Mouse (Mus musculus) urinary bladder, adult 2 months (tissue): Measurements from ENCODE around the gene Fbxw28. TPM values are rescaled to one million over a fixed set of nuclear protein-coding genes. Genes with fewer than 3 reads are reported as not detected.
"Not testable (repeated sequence)": the region's sequence is repeated elsewhere in the genome, so short reads cannot be mapped to it uniquely, and the experiment has no call there.

Source experiments
- DNase-seq: peaks from one replicate; pipeline ENCODE4 v3.0.0; 2022; ENCODE audit warnings: low spot score
- polyA plus RNA-seq: library from polyadenylated mRNA; depleted of rRNA; stranded (reverse); fragments of >200 nt; gene quantifications from 2 replicates; pipeline ENCODE4 v1.2.3, GENCODE M21; 2012; rRNA removed

Gene Fbxw28
- polyA plus RNA-seq = 0.08 TPM in 1 of 2 replicates, not detected in the other

GRCm38 (mm10) chr9:109339559-109339958 is at the start of gene Fbxw28:
Gene Fbxw28, minus strand, starts transcription at chr9:109339659.
- not testable (repeated sequence) for DNase-seq

- DNase-seq = not testable (repeated sequence)
Measured at GRCm38 (mm10) chr9:109287576-109287975, 51.9 kb downstream of the Fbxw28 start, which contains the start of gene Fbxw14. Gene Fbxw14, minus strand, starts transcription at chr9:109287676.

Other genes starting within 250 kb of the Fbxw28 start
- gene Plxnb1, start 244.3 kb downstream of the Fbxw28 start, polyA plus RNA-seq = 19.9 and 26.2 TPM in 2 replicates
- not detected in 2 replicates for gene Fbxw21, start 177.6 kb downstream of the Fbxw28 start, polyA plus RNA-seq
- not detected in 2 replicates for gene Fbxw13, start 143.7 kb downstream of the Fbxw28 start, polyA plus RNA-seq
- gene Fbxw20, start 104.9 kb downstream of the Fbxw28 start, polyA plus RNA-seq = 0.06 TPM in 1 of 2 replicates, not detected in the other
- gene Fbxw14, start 52.0 kb downstream of the Fbxw28 start, polyA plus RNA-seq = 0.07 and 0.09 TPM in 2 replicates
- 2.6 and 4.6 TPM in 2 replicates for gene Fbxw22, start 64.6 kb upstream of the Fbxw28 start, polyA plus RNA-seq
- 0.03 and 0.19 TPM in 2 replicates for gene Fbxw16, start 109.5 kb upstream of the Fbxw28 start, polyA plus RNA-seq
- 0.15 and 0.26 TPM in 2 replicates for gene Fbxw19, start 156.2 kb upstream of the Fbxw28 start, polyA plus RNA-seq
- gene Fbxw15, start 228.6 kb upstream of the Fbxw28 start, polyA plus RNA-seq = 1.0 and 1.9 TPM in 2 replicates